ENCODE assay signal across 16 mouse cellular contexts in genomic region chr11:21121737-21122136, GRCm38 (mm10).
"Had no signal": no experiment of that assay in that cellular context is flagged by ENCODE, and none has a peak within 500 bp of the region (broad histone marks: within the 10 kb centered on the region; RNA-seq: fewer than 3 reads in every experiment).

No protein-coding gene starts in this region.

- H3K9ac ChIP-seq: lung, embryonic 15.5 days; midbrain, embryonic 13.5 days; midbrain, embryonic 15.5 days; neural tube, embryonic 12.5 days; stomach, embryonic 15.5 days had no signal

- H3K4me3 ChIP-seq: lung, embryonic 15.5 days; midbrain, embryonic 13.5 days; midbrain, embryonic 15.5 days; neural tube, embryonic 12.5 days; stomach, embryonic 15.5 days had no signal

- DNase-seq: lung, adult 2 months; lung, postnatal 14 days; lung, postnatal 36 days; right cerebral cortex, postnatal 14 days; thymus, adult 2 months; thymus, postnatal 25 days; thymus, postnatal 4 days had no signal

- H3K27ac ChIP-seq: lung, embryonic 15.5 days; macrophage; midbrain, embryonic 13.5 days; midbrain, embryonic 15.5 days; neural tube, embryonic 12.5 days; stomach, embryonic 15.5 days; stomach, postnatal 0 days had no signal

- H3K36me3 ChIP-seq: lung, embryonic 15.5 days; midbrain, embryonic 13.5 days; midbrain, embryonic 15.5 days; neural tube, embryonic 12.5 days; stomach, embryonic 15.5 days had no signal

- H3K4me1 ChIP-seq: midbrain, embryonic 13.5 days; neural tube, embryonic 12.5 days; stomach, embryonic 15.5 days had no signal

- ATAC-seq: lung, postnatal 0 days; midbrain, embryonic 13.5 days; midbrain, embryonic 15.5 days had no signal

- H3K27me3 ChIP-seq: lung, embryonic 15.5 days; midbrain, embryonic 13.5 days; midbrain, embryonic 15.5 days; neural tube, embryonic 12.5 days; stomach, embryonic 15.5 days had no signal

- H3K9me3 ChIP-seq: lung, embryonic 15.5 days; midbrain, embryonic 13.5 days; midbrain, embryonic 15.5 days; stomach, embryonic 15.5 days had no signal

- H3K4me2 ChIP-seq: lung, embryonic 15.5 days; midbrain, embryonic 11.5 days; midbrain, embryonic 13.5 days; midbrain, embryonic 15.5 days; neural tube, embryonic 12.5 days; stomach, embryonic 15.5 days had no signal
